8 mouse cellular contexts compared by ENCODE assay signal in genomic region chr4:46990281-46991015, GRCm38 (mm10). TPM values are rescaled to one million over a fixed set of nuclear protein-coding genes. Genes with fewer than 3 reads are reported as not detected.
DNase-seq lines count a peak whose midpoint lies in the region; ATAC-seq lines count a peak whose summit lies in the region.

No protein-coding gene starts in this region.

- DNase-seq in kidney, postnatal 10 days: peak; percentile 54
- no peak for DNase-seq in kidney, adult 8-10 months
- peak; percentile 62 to 66 for DNase-seq in cerebellum, postnatal 14 days
- peak; percentile 24 for DNase-seq in forelimb bud, embryonic 11.5 days (ENCODE audit: low read depth, low spot score)
- no peak for DNase-seq in yolk sac, embryonic 10.5 days (ENCODE audit: low spot score)
- no peak for DNase-seq in gastrocnemius, postnatal 14 days

- H3K4me1 ChIP-seq in liver, embryonic 12.5 days: 0 out of 2 replicates have a peak, but pooled peaks cover 4% of the 10 kb centered on the region
- H3K4me1 ChIP-seq in stomach, embryonic 14.5 days (ENCODE audit: control insufficient read depth, insufficient read depth, low read length): peaks cover 5% of the 10 kb centered on the region; the same call in 1 of the 2 replicates

- ATAC-seq in liver, embryonic 12.5 days: no peak
- peak; percentile 26; the same call in 1 of the 2 replicates for ATAC-seq in stomach, embryonic 14.5 days (ENCODE audit: insufficient number of reproducible peaks, insufficient read depth, low FRiP score, low read depth)

- no peak overlapping the region for H3K9ac ChIP-seq in liver, embryonic 12.5 days
- H3K9ac ChIP-seq in stomach, embryonic 14.5 days (replicated peaks; ENCODE audit: low read depth, low read length): no peak overlapping the region

- H3K9me3 ChIP-seq in liver, embryonic 12.5 days (replicated peaks): no peaks in the 10 kb centered on the region
- H3K9me3 ChIP-seq in stomach, embryonic 14.5 days (ENCODE audit: control insufficient read depth, low read depth, low read length): no peaks in the 10 kb centered on the region

- H3K36me3 ChIP-seq in liver, embryonic 12.5 days: no peaks in the 10 kb centered on the region
- no peaks in the 10 kb centered on the region for H3K36me3 ChIP-seq in stomach, embryonic 14.5 days (ENCODE audit: control insufficient read depth, insufficient read depth, low read length)

- H3K27me3 ChIP-seq in liver, embryonic 12.5 days (replicated peaks): peaks cover 82% of the 10 kb centered on the region
- peaks cover 44% of the 10 kb centered on the region for H3K27me3 ChIP-seq in stomach, embryonic 14.5 days (ENCODE audit: control insufficient read depth, insufficient read depth, low read length)

- peak overlapping the region; percentile 67; the same call in 1 of the 2 replicates for H3K4me2 ChIP-seq in liver, embryonic 12.5 days
- H3K4me2 ChIP-seq in stomach, embryonic 14.5 days (replicated peaks; ENCODE audit: low read depth, low read length): no peak overlapping the region

- WGBS in liver, embryonic 12.5 days (ENCODE audit: insufficient replicate concordance): 10% methylated on average over 29 of the region's 29 CpGs
- 4% methylated on average over 29 of the region's 29 CpGs for WGBS in stomach, embryonic 14.5 days

- intact Hi-C loops in gastrocnemius, postnatal 14 days (cut with DNase I; ENCODE audit: low total_unique reads): no loop called here

- no peak overlapping the region for H3K27ac ChIP-seq in liver, embryonic 12.5 days
- no peak overlapping the region for H3K27ac ChIP-seq in stomach, embryonic 14.5 days (ENCODE audit: low read length)

- no peak overlapping the region for H3K4me3 ChIP-seq in liver, embryonic 12.5 days
- H3K4me3 ChIP-seq in stomach, embryonic 14.5 days (ENCODE audit: low read depth, low read length): 0 out of 2 replicates have a peak overlapping the region, but pooled peaks have one; percentile 42

RNA-seq across cellular contexts. Expression of gene Gabbr2, which starts 1.2 kb away (rescaled TPM):
- 0.08 and 0.28 TPM in 2 replicates for polyA plus RNA-seq in liver, embryonic 12.5 days (2016; fragmentation: Nextera tagmentation; extraction: Ambion mirVana)
- 0.08 and 0.09 TPM in 2 replicates for polyA plus RNA-seq in stomach, embryonic 14.5 days (2014; fragmentation: Nextera tagmentation; extraction: Ambion mirVana)
- under 1 TPM; 0.14 to 0.20 TPM for total RNA-seq in gastrocnemius, postnatal 14 days (2021)

Comparison
In these comparisons a context has a peak if more than half of its experiments do, and no peak if none do; other contexts are left out.
1. DNase-seq: peak in kidney, postnatal 10 days (single experiment), cerebellum, postnatal 14 days (2 of 2) and forelimb bud, embryonic 11.5 days (single experiment); none in kidney, adult 8-10 months (0 of 2), yolk sac, embryonic 10.5 days (single experiment) and gastrocnemius, postnatal 14 days (single experiment).